ENCODE assay signal across 8 mouse cellular contexts in the genomic region with DNA sequence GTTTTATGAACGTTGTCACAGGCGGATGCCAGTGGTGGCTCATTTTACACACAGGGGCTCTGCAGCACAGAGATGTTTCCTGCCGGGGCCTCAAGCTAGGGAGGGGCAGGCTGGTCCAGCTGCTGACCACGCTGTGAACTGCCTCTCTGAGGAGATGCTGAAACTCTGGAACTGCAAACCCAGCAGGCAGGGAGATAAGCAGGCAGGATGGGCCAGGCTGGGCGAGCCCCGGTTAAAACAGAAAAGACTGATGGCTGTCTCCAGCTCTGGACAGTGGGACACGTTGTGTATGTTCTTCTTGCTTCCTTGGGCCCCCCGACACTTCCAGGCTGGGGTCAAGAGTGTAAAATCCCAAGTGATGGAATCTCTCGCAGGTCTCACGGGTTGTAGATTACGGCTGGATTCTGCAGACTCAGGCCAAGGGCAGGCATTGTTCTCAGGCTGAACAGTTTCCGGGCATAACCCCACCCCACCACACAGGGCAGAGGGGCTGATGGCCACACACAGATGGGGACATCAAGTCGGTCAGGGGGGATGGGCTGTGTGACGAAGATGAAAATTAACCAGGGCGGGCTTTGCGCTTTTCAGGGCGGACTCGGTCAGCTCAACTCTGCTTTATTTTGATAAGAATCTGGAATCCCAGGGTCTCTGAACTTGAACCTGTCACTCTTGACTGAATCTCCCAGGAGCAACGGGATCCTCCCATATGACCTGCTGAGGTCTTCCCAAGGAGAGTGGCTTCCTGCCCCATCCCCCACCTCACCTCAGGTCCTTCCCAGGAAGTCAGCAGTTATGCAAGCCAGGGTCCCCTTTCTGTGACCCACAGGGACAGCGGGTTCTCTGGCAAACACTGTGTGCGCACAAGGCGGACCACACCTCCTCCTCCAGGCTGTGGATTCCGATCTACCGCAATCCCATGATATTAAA. TPM values are rescaled to one million over a fixed set of nuclear protein-coding genes. Genes with fewer than 3 reads are reported as not detected.
DNase-seq lines count a peak whose midpoint lies in the region; ATAC-seq lines count a peak whose summit lies in the region.

No protein-coding gene starts in this region.

- 0 out of 2 replicates have a peak overlapping the region, but pooled peaks have one; percentile 10 for H3K9ac ChIP-seq in midbrain, embryonic 13.5 days (replicated peaks)

- H3K27me3 ChIP-seq in heart, embryonic 10.5 days (ENCODE audit: insufficient read depth, poor library complexity, severe bottlenecking): 0 out of 2 replicates have a peak, but pooled peaks cover 3% of the 10 kb centered on the region
- 0 out of 2 replicates have a peak, but pooled peaks cover 2% of the 10 kb centered on the region for H3K27me3 ChIP-seq in midbrain, embryonic 13.5 days

- peak overlapping the region; percentile 24 for H3K4me2 ChIP-seq in midbrain, embryonic 13.5 days (replicated peaks)

- intact Hi-C loops in heart, postnatal 25 days (cut with DNase I): no loop called here
- intact Hi-C loops in heart, postnatal 14 days (cut with DNase I): no loop called here

- WGBS in heart, embryonic 10.5 days: 3% methylated on average over 24 of the region's 24 CpGs
- 11% methylated on average over 24 of the region's 24 CpGs for WGBS in midbrain, embryonic 13.5 days

- peak; percentile 87 for DNase-seq in heart, embryonic 10.5 days (ENCODE audit: low spot score)
- no peak for DNase-seq in heart, postnatal 25 days (ENCODE audit: low spot score)
- peak; percentile 22 to 26 for DNase-seq in heart, postnatal 14 days
- DNase-seq in kidney, postnatal 4 days: peak; percentile 73 to 83
- no peak for DNase-seq in cerebellum, postnatal 25 days
- DNase-seq in left cerebral cortex, adult 18-20 months (ENCODE audit: low spot score in 2 of 2): no peak
- DNase-seq in T-cell, adult 2 months (ENCODE audit: low spot score): no peak

- H3K9me3 ChIP-seq in heart, embryonic 10.5 days: no peaks in the 10 kb centered on the region
- no peaks in the 10 kb centered on the region for H3K9me3 ChIP-seq in midbrain, embryonic 13.5 days

- H3K36me3 ChIP-seq in heart, embryonic 10.5 days: 0 out of 2 replicates have a peak, but pooled peaks cover 9% of the 10 kb centered on the region
- H3K36me3 ChIP-seq in midbrain, embryonic 13.5 days: no peaks in the 10 kb centered on the region

- H3K4me1 ChIP-seq in heart, embryonic 10.5 days: peaks cover 72% of the 10 kb centered on the region
- H3K4me1 ChIP-seq in midbrain, embryonic 13.5 days (replicated peaks): peaks cover 9% of the 10 kb centered on the region; the same call in 1 of the 2 replicates

- ATAC-seq in midbrain, embryonic 13.5 days: no peak

- H3K4me3 ChIP-seq in heart, embryonic 10.5 days: peak overlapping the region; percentile 45
- no peak overlapping the region for H3K4me3 ChIP-seq in midbrain, embryonic 13.5 days (replicated peaks)

- peak overlapping the region; percentile 85 for H3K27ac ChIP-seq in heart, embryonic 10.5 days
- H3K27ac ChIP-seq in midbrain, embryonic 13.5 days: no peak overlapping the region

RNA-seq across cellular contexts. Expression of a gene that starts 49.9 kb away (rescaled TPM):
- 12.3 and 17.7 TPM in 2 replicates for polyA plus RNA-seq in heart, embryonic 10.5 days (2016; fragmentation: Nextera tagmentation; extraction: Ambion mirVana)
- total RNA-seq in heart, postnatal 25 days (2021): under 1 TPM; 0.78 to 0.86 TPM
- 1 to 10 TPM; 1.3 to 1.8 TPM for total RNA-seq in heart, postnatal 14 days (2021)
- polyA plus RNA-seq in midbrain, embryonic 13.5 days (2015; fragmentation: Nextera tagmentation; extraction: Ambion mirVana): 1.1 and 1.2 TPM in 2 replicates
- 1 to 10 TPM; 2.1 to 2.2 TPM for total RNA-seq in left cerebral cortex, adult 18-20 months (2021)

Comparison
In these comparisons a context has a peak if more than half of its experiments do, and no peak if none do; other contexts are left out.
1. DNase-seq: peak in heart, embryonic 10.5 days (single experiment), heart, postnatal 14 days (2 of 2) and kidney, postnatal 4 days (2 of 2); none in heart, postnatal 25 days (single experiment), cerebellum, postnatal 25 days (0 of 2), left cerebral cortex, adult 18-20 months (0 of 2) and T-cell, adult 2 months (single experiment).